Mouse (Mus musculus): ENCODE measurements at regions not wholly inside any gene's neighbourhood (a gene's known extent, or its start where the extent isn't known, plus 50 kb on each side); places are given as distances from the start of the nearest gene placed in this dataset. TPM values are rescaled to one million over a fixed set of nuclear protein-coding genes. Genes with fewer than 3 reads are reported as not detected.
A peak's percentile ranks its signal among the peaks of the same experiment; 100 is the strongest.

GRCm38 (mm10) chr17:45195779-45196178, 237.8 kb downstream of the Cdc5l start:
- no peak overlapping the region for H3K27ac ChIP-seq (replicated peaks; ENCODE audit: low read depth, low read length)
- peaks cover 11% of the 10 kb centered on the region; the same call in 1 of the 2 replicates for H3K4me1 ChIP-seq (ENCODE audit: control insufficient read depth, insufficient read depth, low read length)
- H3K4me2 ChIP-seq (ENCODE audit: low read depth, low read length): no peak overlapping the region
- H3K27me3 ChIP-seq (ENCODE audit: control insufficient read depth, insufficient read depth, low read length): no peaks in the 10 kb centered on the region
- no peak for ATAC-seq (replicated peaks; ENCODE audit: insufficient number of reproducible peaks, low FRiP score, low TSS enrichment, low read depth)
- no peaks in the 10 kb centered on the region for H3K36me3 ChIP-seq (replicated peaks; ENCODE audit: control insufficient read depth, insufficient read depth, low read depth, low read length)
- no peak overlapping the region for H3K9ac ChIP-seq (replicated peaks; ENCODE audit: low read length)
- 86% methylated on average over 6 of the region's 6 CpGs for WGBS
- no peaks in the 10 kb centered on the region for H3K9me3 ChIP-seq (replicated peaks; ENCODE audit: control insufficient read depth, low read length)
- DNase-seq (ENCODE audit: low spot score): no peak
- no peak overlapping the region for H3K4me3 ChIP-seq (ENCODE audit: low read depth, low read length)

- H3K36me3 ChIP-seq (replicated peaks; ENCODE audit: control insufficient read depth, insufficient read depth, low read depth, low read length): no peaks in the 10 kb centered on the region
- ATAC-seq (replicated peaks; ENCODE audit: insufficient number of reproducible peaks, low FRiP score, low TSS enrichment, low read depth) (peak; percentile 56; the same call in 1 of the 2 replicates), DNase-seq (ENCODE audit: low spot score) (peak; percentile 82)
- WGBS: 32% methylated on average over 13 of the region's 13 CpGs
- H3K27me3 ChIP-seq (ENCODE audit: control insufficient read depth, insufficient read depth, low read length): no peaks in the 10 kb centered on the region
- H3K4me3 ChIP-seq (ENCODE audit: low read depth, low read length): no peak overlapping the region
- H3K4me1 ChIP-seq (ENCODE audit: control insufficient read depth, insufficient read depth, low read length): peaks cover 11% of the 10 kb centered on the region; the same call in 1 of the 2 replicates
- peak overlapping the region; percentile 22; the same call in 1 of the 2 replicates for H3K27ac ChIP-seq (replicated peaks; ENCODE audit: low read depth, low read length)
- H3K4me2 ChIP-seq (ENCODE audit: low read depth, low read length): no peak overlapping the region
- no peaks in the 10 kb centered on the region for H3K9me3 ChIP-seq (replicated peaks; ENCODE audit: control insufficient read depth, low read length)
- H3K9ac ChIP-seq (replicated peaks; ENCODE audit: low read length): no peak overlapping the region
Measured at GRCm38 (mm10) chr17:45194786-45195281, 238.7 kb downstream of the Cdc5l start.

- WGBS: 30% methylated on average over 11 of the region's 11 CpGs
- Histone ChIP-seq H3K9me3 (replicated peaks; ENCODE audit: control insufficient read depth, low read length) (no peaks in the 10 kb centered on the region), H3K4me3 (ENCODE audit: low read depth, low read length) (no peak overlapping the region), H3K36me3 (replicated peaks; ENCODE audit: control insufficient read depth, insufficient read depth, low read depth, low read length) (no peaks in the 10 kb centered on the region), H3K4me1 (ENCODE audit: control insufficient read depth, insufficient read depth, low read length) (peaks cover 11% of the 10 kb centered on the region; the same call in 1 of the 2 replicates), H3K27me3 (ENCODE audit: control insufficient read depth, insufficient read depth, low read length) (no peaks in the 10 kb centered on the region), H3K27ac (replicated peaks; ENCODE audit: low read depth, low read length) (peak overlapping the region; percentile 42; the same call in 1 of the 2 replicates), H3K4me2 (ENCODE audit: low read depth, low read length) (no peak overlapping the region), H3K9ac (replicated peaks; ENCODE audit: low read length) (no peak overlapping the region)
- DNase-seq (ENCODE audit: low spot score) (peak; percentile 75), ATAC-seq (replicated peaks; ENCODE audit: insufficient number of reproducible peaks, low FRiP score, low TSS enrichment, low read depth) (peak; percentile 64)
Measured at GRCm38 (mm10) chr17:45193456-45194025, 240.0 kb downstream of the Cdc5l start.

- Histone ChIP-seq H3K36me3 (replicated peaks; ENCODE audit: control insufficient read depth, insufficient read depth, low read depth, low read length) (no peaks in the 10 kb centered on the region), H3K9me3 (replicated peaks; ENCODE audit: control insufficient read depth, low read length) (no peaks in the 10 kb centered on the region), H3K4me1 (ENCODE audit: control insufficient read depth, insufficient read depth, low read length) (no peaks in the 10 kb centered on the region; the same call in 1 of the 2 replicates), H3K4me3 (ENCODE audit: low read depth, low read length) (no peak overlapping the region), H3K4me2 (ENCODE audit: low read depth, low read length) (no peak overlapping the region), H3K27ac (replicated peaks; ENCODE audit: low read depth, low read length) (no peak overlapping the region), H3K9ac (replicated peaks; ENCODE audit: low read length) (no peak overlapping the region), H3K27me3 (ENCODE audit: control insufficient read depth, insufficient read depth, low read length) (no peaks in the 10 kb centered on the region)
- ATAC-seq (replicated peaks; ENCODE audit: insufficient number of reproducible peaks, low FRiP score, low TSS enrichment, low read depth) (no peak), DNase-seq (ENCODE audit: low spot score) (no peak)
- 63% methylated on average over 7 of the region's 7 CpGs for WGBS
Measured at GRCm38 (mm10) chr17:45187402-45187801, 246.1 kb downstream of the Cdc5l start.

- Histone ChIP-seq H3K4me3 (ENCODE audit: low read depth, low read length) (no peak overlapping the region), H3K36me3 (replicated peaks; ENCODE audit: control insufficient read depth, insufficient read depth, low read depth, low read length) (no peaks in the 10 kb centered on the region), H3K9ac (replicated peaks; ENCODE audit: low read length) (no peak overlapping the region), H3K27ac (replicated peaks; ENCODE audit: low read depth, low read length) (no peak overlapping the region), H3K4me2 (ENCODE audit: low read depth, low read length) (no peak overlapping the region), H3K9me3 (replicated peaks; ENCODE audit: control insufficient read depth, low read length) (no peaks in the 10 kb centered on the region), H3K4me1 (ENCODE audit: control insufficient read depth, insufficient read depth, low read length) (no peaks in the 10 kb centered on the region), H3K27me3 (ENCODE audit: control insufficient read depth, insufficient read depth, low read length) (no peaks in the 10 kb centered on the region)
- no peak for ATAC-seq (replicated peaks; ENCODE audit: insufficient number of reproducible peaks, low FRiP score, low TSS enrichment, low read depth)
- WGBS: 69% methylated on average over 4 of the region's 4 CpGs
- DNase-seq (ENCODE audit: low spot score): no peak
Measured at GRCm38 (mm10) chr17:45176340-45176739, 257.2 kb downstream of the Cdc5l start.

- Histone ChIP-seq H3K27ac (replicated peaks; ENCODE audit: low read depth, low read length) (no peak overlapping the region), H3K4me1 (ENCODE audit: control insufficient read depth, insufficient read depth, low read length) (no peaks in the 10 kb centered on the region; the same call in 1 of the 2 replicates), H3K4me2 (ENCODE audit: low read depth, low read length) (no peak overlapping the region), H3K36me3 (replicated peaks; ENCODE audit: control insufficient read depth, insufficient read depth, low read depth, low read length) (no peaks in the 10 kb centered on the region), H3K9ac (replicated peaks; ENCODE audit: low read length) (no peak overlapping the region), H3K27me3 (ENCODE audit: control insufficient read depth, insufficient read depth, low read length) (no peaks in the 10 kb centered on the region), H3K4me3 (ENCODE audit: low read depth, low read length) (no peak overlapping the region), H3K9me3 (replicated peaks; ENCODE audit: control insufficient read depth, low read length) (no peaks in the 10 kb centered on the region)
- ATAC-seq (replicated peaks; ENCODE audit: insufficient number of reproducible peaks, low FRiP score, low TSS enrichment, low read depth) (no peak), DNase-seq (ENCODE audit: low spot score) (no peak)
- 57% methylated on average over 10 of the region's 10 CpGs for WGBS
Measured at GRCm38 (mm10) chr17:45169257-45169994, 264.1 kb downstream of the Cdc5l start.

Small RNA genes in the stretch of these regions (microRNA-seq; reads per million reads assigned to microRNA genes)
- not detected for gene Gm24979 (ENCODE audit: borderline number of aligned reads)

All from embryonic facial prominence, embryonic 11.5 days (tissue).